Mouse (Mus musculus) spleen, adult 12 weeks (tissue): ENCODE results near the gene Prkaca.
"Not testable (repeated sequence)": the region's sequence is repeated elsewhere in the genome, so short reads cannot be mapped to it uniquely, and the experiment has no call there.

ENCODE experiments used
- DNase-seq: peaks from one replicate; pipeline ENCODE4 v3.0.0; 2022; ENCODE audit warnings: low spot score

Gene Prkaca

DNA sequence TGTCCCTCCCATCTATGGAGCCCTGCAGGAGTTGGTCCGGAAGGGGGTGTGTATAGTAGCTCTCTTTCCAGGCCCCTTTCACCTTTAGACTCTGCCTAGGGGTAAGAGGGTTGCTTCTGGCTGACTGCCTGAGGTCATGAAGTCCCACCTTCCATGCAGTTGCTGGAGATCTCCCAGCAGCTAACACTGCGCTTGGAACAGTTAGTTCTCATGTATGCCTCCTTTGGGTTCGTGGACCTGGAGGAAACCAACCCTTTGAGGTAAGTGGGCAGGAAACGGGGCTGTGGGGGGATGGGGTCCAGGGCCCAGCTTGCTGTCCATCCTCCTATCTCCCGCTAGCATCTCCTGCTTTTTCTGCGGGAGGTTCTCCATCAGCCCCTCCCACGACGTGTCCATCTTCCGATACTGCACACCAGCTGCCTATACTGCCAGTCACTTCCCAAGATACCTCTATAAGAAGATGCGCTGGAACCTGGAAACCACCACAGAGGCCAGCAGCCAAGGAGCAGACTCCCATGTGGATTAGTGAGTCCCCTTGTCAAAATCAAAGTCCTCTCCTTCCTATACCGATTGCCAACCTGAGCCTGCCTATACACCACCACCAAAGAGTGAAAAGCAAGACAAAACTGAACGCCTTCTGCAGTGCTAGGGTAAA is 30.3 kb downstream of the Prkaca start:
- no peak for DNase-seq

DNA sequence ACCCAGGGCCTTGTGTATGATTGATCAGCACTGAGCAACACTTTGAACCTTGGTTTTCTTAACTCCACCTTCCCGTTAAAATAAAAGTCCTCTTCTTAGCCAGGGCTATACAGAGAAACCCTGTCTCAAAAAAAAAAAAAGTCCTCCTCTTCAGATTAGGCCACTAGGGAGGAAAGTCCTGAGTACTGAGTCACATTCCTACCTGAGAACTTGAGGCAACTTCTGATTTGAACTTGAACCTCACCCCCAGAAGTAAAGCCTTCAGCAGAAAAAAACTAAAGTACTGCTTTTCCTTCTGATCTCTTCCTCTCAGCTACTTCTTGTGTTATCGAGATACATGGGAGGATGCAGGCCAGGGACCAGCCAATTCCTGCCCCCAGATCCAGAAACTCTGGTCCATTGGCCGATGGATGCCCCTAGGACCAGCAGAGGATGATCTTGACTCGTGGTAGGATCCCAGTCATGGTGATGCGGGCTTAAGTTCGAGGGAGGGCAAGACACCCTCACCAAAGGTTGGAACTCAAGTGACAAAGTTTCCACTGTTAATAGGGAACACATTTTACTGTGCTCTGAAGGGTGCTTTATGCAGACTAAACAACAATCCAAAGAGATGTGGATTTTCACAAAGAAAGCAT is 30.9 kb downstream of the Prkaca start:
- no peak for DNase-seq

DNA sequence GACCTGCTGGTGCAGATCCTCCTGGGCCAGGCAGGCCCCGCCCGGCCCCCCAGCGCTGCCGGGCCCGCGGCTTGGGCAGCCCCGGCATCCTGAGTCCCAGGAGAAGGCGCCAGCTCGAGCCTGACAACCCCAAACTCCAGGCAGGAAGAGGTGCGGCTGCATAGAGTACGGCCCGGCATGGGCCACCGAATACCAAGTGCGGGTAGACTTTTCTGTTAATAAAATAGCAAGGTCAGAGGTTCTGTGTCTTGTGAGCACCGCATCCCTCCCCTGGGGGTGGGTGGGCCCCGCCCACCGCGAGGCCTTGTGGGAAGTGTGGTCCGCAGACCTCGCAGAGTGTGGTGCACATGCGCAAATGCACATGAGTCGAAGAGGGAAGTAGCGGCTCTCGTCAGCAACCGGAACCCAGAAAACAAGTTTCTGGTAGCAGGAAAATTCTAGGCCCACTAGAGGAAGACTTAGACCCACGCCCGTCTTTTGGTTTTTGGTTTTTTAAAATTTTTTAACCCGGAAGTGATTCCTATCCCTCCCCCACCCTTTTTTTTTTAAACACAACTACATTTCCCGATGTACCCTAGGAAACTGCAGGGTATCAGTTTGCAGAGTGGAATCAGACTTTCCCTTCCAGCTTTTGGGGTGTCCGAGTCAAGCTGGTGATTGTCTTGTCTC is 31.9 kb downstream of the Prkaca start:
- peak; percentile 81 for DNase-seq

DNA sequence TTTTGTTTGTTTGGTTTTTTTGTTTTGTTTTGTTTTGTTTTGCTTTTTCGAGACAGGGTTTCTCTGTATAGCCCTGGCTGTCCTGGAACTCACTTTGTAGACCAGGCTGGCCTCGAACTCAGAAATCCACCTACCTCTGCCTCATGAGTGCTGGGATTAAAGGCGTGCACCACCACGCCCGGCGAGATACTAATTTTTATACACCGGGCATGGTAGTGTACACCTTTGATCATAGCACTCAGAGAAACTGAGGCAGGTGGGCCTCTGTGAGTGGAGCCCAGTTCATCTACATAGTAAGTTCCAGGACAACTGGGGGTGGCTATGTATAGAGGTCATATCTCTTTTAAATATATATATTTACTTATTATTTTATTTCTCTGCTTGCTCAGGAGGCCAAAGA is 32.7 kb downstream of the Prkaca start:
- not testable (repeated sequence) for DNase-seq

DNA sequence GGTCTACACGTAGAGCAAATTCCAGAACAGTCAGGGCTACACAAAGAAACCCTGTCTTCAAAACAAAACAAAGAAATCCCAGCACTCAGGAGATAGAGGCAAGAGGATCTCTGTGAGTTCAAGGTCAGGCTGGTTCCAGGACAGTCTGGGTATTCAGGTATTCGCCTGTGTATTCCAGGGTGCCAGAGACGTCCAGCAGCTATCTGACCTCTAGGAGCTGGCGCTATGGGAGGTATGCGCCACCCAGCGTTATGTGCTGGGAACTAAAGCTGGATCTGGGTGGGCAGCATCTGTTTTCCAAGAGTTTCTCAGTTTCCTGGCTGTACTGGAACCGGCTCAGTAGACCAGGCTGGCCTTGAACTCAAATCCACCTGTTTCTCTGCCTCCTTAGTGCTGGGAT is 35.6 kb downstream of the Prkaca start:
- no peak for DNase-seq

DNA sequence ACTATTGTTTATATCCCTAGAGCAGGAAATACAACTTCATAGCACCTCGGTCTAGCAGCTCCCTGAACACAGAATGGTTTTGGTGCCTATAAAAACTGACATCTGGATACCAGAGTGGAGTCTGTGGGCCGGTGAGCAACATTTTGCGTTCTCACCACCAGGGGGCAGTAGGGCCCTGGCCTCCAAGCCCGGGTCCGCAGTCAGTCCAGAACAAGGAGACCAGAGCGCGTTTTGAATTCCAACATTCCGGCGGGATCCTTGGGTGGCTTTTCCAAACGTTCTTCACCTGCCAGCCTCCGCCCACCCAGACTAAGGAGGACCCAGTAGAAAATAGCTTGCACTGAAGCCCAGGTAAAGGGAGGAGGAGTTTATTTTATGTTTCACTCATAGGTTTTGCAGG is 37.1 kb downstream of the Prkaca start:
- no peak for DNase-seq

DNA sequence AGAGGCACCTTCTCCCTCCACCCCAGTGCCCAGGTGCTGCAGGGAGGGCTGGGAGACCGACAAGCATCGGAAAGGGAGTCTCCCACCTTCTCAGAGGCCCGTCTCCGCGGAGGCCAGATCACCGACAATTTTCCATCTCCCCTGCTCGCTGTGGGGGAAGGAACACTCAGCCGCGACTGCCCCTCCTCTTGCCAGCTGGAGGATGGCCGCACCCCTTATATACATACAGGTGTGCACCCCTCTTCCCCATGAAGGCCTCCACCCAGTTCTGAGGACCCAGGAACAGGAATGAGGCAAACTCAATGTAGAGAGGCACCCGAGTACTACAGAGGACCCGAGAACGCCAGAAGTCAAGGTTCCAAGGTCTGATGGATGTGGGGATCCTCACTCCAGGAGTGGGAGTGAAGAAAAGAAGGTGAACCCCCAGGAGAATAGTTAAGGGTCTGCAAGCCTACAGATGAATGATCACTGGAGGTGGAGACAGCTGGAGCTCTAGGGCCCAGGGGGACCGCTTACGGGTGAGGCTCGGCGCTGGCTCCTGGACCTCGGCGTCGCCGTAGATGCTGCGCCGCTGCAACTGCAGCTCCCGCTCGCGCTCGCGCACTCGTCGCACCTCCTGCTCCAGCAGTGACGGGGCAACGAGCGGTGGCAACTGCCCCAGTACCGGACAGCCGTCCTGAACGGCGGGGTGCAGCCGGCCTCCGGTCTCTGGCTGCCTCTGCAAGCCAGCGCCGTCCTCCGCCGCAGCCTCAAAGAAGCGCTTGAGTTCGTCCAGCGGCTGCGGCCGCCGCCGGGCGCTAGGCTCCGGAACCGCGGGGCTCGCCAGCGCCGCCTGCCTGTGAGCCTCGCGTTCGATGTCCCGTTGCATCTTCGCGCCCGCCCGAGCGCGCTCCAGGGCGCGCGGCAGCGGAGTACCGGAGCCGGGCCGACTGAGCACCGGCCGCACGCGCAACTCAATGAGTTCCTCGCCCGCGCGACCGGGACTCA is 38.1 kb downstream of the Prkaca start:
- DNase-seq, result peak; percentile 52

DNA sequence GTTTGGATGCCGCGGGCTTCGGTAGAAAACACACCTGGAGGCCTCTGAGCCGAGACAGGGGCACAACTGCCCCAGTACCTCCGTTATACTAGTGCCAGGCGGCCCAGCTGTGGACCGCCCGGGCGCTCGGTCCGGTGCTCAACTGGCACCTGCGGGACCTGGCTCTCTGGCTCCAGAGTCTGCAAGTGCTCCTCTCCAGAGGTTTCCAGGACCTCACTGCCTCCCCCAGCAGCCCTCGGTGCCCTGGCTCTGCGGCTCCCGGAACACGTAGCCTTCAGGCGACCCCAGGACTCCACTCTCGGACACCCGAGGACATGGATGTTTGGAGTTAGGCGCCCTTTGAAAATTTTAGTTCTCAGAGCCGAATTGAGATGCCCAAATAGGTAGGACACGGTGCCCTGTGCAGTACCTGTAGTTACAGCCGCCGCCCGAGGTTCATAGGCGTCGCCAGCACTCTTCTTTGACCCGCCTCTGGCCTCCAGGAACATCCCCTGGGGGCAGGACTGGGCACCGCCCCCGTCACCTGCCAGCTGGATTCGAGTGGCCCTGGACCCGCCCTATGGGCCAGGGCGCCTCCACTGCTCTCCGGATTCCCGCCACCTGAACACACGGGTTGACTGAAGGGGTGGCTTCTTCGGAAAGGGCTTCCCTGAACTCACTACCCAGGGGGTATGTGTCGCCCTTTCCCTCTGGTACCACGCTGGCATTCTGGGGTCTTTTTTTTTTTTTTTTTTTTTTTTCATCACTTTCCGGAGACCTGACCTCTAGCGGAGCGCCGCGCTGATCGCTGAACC is 39.1 kb downstream of the Prkaca start, which contains the start of gene 2210011C24Rik:
2210011C24Rik (minus strand) TSS at position 467 of the 794 bp plus-strand sequence.
- DNase-seq, result no peak

DNA sequence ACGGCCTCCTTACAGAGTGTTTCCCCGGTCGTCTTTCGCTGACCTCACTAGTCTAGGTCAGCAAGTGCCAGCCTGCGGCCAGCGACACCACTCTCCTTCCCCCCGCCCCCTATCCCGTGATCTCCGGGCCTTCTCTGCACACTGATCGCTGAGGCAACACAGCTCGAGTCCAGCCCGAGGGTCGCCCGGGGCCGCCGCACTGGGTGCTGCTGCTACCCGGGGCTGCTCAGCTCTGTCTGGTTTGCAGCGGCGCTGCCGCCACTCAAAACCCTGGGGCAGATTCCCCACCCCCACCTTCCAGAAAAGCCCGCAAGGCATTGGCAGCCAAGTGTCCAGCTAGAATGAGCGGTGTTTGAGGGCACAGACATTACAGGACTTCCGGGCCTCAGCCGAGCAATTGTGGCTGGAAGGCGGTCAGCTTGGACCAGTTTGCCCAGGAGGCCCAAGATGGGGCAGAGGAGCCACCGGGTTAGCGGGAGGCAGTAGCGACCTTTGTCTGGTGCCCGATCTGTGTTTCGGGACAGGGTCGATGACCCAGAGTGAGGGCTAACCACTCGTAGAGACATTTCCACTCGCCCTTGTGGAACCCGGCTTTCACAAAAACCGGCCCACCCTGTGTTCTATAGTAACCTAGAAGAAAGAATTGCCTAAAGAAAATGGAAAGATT is 39.8 kb downstream of the Prkaca start:
- DNase-seq, result no peak

DNA sequence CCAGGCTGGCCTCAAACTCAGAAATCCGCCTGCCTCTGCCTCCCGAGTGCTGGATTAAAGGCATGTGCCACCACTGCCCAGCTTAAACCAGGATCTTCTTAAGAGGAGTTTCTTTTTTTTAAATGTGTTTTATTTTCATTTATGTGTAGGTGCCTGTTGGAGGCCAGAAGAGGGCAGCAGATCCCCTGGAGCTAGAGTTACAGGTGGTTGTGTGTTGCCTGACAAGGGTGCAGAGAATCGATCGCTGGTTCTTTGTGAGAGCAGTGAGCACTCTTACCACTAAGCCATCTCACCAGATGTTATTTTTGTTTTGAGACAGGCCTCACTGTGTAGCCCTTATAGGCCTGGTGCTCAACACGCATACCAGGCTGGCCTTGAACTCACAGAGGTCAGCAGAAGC is 43.0 kb downstream of the Prkaca start:
- no peak for DNase-seq

DNA sequence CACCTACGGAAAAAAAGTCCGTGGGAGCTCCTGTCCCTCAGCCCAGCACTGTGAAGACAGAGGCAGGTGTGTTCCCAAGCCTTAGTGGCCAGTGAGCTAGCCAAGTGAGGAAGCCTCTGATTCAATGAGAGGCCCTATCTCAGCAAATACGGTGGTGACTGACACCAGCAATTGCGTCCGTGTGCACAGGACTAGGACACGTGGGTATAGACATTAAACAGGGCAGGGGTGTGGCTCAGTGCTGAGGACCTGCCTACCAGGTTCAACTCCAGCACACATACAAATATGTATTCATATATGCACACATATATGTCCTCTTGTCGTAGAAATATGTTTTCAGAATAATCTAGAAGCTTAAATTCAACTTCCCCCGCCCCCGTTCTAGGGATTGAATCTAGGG is 46.9 kb downstream of the Prkaca start:
- DNase-seq, result no peak

DNA sequence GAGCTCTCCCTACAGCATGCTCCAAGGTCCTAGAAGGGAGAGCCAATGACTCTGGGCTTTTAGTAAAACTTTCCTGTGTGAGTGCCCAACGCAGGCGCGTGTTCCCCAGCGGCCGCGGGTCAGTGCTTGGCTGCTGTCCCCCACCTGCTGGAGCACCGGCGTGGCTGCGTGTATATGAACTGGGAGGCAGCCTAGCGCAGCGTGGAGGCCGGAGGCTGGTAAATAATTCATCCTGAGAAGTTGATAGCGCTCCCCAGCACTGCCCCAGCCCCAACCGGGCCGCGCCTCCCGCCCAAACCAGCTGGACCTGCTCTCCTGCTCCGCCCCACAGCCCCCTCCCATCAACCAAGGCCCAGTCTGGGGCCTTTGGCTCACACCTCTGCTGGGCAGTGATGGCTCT is 48.3 kb downstream of the Prkaca start, which contains the start of gene Palm3:
Palm3 (plus strand) TSS at position 376 of the 400 bp plus-strand sequence.
- DNase-seq, result no peak

DNA sequence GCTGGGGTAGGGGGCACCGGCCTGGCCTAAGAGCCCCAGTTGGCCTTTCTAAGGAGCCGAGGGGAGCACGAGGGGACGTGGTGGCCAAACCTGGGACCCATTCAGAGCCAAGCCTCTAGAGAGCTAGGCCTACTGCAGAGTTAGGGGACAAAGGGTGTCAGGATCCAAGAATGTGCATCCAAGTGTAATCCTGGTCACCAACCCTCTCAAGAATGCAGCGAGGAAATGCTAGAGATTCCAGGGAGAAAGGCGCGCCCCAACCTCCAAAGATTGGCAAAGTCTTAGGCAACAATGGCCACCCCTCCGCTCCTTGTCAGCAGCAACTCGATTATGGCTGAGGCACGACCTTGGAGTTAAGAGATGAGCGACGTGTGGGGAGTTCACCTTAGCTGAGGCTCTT is 48.8 kb downstream of the Prkaca start:
- DNase-seq, result no peak

DNA sequence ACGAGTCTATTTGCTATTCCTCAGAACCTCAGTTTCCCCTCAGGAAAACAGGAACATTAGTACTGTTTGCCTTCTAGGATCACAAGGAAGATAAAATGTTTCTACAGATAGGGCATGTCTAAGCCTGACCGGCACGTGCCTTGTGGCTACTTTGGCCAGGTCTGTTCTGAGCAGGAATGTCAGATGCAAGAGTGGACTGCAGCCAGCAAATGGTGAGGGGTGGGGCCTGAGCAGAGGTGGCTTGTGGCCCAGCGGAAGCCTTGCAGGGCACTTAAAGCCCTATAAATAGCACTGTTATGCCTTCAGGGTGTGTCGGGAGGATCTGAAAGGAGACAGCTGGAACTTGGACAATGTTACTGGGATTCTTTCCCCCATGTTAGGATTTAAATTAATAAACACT is 50.3 kb downstream of the Prkaca start:
- DNase-seq, result no peak

DNA sequence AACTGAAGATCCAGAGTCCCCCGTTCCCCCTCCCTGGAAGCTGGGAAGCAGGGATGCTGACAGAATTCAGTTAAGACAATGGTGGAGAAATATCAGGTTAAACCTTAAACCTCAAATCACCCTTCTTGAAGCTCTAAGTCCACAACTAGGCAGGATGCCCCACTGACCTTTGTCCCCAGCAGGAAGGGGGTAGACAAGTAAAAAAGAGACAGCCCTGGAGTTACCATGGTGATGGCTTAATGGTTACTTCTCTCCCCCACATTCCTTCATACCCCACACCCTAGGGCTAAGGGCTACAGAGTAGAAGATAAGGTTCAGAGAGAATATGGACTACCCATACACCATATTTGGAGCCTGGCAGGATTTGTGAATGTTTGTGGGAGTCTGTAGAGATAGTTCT is 50.8 kb downstream of the Prkaca start:
- DNase-seq, result no peak

DNA sequence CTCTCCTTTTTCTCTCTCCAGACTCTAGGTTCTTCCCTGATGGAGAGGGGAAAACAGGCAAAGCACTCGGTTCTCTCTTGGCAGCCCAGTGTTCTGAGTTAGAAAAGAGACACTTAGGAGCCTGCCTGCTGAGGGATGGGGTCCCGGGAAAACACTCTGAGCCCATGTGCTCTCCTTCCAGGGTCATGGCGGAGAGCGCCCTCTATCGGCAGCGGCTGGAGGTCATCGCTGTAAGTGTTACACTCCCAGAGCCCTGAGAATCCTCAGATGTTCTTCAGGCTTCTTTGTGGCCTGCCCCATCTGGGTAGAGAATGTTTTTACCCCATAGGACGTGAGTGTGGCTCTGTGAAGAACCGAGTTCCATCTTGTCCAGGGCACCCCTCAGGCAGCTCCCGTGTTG is 51.4 kb downstream of the Prkaca start:
- peak; percentile 47 for DNase-seq

DNA sequence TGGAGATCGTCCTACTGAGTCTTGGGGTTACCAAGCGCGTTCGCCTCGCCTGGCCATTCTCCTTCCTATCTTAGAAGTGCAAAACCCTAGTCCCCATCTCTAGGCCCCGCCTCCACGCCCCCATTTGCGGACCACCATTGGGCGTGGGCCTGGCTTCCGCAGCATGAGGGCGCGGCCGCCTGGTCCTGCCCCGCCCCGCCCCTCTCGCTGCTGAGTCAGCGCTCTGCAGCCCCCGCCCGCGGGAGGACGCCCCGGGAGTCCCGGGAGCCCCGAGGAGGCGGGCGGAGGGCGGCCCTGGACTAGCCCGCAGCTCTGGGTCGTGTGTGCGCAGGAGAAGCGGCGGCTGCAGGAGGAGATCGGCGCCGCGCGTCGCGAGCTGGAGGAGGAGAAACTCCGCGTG is 53.1 kb downstream of the Prkaca start:
- no peak for DNase-seq

DNA sequence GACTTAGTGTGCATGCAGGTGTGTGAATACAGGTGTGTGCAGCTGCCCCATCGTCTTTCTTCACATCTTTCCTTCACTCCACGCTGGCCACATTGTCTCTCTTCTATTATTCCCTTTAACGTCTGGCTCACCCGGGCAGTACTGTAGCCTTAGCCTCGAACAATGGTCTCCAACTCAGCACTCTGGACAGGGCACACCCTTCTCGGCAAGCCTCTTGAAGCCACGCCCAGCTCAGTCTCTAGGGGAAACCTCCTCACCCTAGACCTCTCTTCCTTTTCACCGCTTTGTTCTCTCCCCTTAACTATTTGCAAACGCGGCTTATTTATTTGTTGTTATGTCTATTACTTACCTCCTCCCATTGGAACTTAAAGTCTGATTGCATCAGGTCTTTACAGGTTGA is 54.7 kb downstream of the Prkaca start:
- DNase-seq, result no peak

DNA sequence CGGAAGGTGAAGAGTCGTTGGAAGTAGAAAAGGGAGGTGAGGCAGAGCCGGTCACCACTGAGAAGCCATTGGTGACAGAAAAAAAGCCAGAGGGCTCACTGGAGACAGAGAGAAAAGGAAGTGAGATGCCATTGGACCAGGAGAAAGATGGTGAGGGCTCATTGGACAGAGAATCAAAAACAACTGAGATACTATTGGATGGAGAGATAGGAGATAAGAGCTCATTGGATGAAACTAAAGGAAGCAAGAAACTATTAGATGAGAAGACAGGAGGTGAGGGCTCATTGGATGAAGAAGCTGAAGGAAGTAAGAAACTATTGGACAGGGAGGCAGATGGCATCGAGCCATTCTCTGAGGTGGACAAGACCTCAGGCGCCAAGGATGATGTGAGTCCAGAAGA is 56.5 kb downstream of the Prkaca start:
- no peak for DNase-seq

DNA sequence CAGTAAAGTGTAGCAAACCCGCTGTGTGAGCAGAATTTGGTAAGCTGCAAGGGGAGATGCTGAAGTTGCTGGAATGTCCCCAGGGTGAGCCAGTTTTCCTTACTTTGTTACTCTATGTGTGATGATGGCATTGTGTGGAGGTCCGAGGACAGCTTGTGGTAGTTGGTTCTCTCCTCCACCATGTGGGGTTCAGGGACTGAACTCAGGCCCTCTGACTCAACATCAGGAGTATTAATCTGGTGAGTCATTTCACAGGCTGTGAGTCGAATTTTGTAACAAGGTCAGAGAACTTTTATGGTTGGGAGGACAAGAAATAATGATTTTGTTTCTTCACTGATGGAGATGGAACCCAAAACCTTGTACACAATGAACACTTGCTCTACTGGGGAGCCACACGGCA is 60.0 kb downstream of the Prkaca start:
- no peak for DNase-seq

DNA sequence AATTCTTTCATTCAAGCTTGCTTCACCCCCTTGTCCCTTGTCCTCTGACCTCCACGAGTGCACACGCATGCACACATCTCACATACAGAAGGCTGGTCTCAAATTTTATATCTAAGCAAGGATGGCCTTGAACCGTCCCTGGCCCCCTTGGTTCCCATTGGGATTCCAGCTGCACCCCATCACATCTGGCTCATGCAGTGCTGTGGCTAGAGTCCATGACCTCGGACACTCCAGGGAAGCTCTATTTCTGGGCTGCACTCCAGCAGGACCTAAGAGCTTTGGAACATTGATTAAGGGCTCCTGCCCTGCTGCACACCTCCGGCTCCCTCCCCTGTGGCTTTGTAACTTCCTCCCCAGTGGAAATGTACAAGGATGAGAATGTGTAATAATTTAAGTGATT is 65.2 kb downstream of the Prkaca start:
- DNase-seq, result no peak
